Mouse (Mus musculus) c-Kit-positive CD71-negative TER-119-negative erythroid progenitor cells, embryonic 14.5 days (primary cell): ENCODE measurements around the gene Ap1g2.

Experiments used
- DNase-seq: peaks from one replicate; pipeline ENCODE4 v3.0.0-alpha.2; 2013; ENCODE audit warnings: low read depth

Gene Ap1g2

GRCm38 (mm10) chr14:55113975-55114645 lies 7.7 kb upstream of the Ap1g2 start:
- DNase-seq: no peak

GRCm38 (mm10) chr14:55113351-55113974 lies 7.1 kb upstream of the Ap1g2 start:
- DNase-seq: no peak

DNA sequence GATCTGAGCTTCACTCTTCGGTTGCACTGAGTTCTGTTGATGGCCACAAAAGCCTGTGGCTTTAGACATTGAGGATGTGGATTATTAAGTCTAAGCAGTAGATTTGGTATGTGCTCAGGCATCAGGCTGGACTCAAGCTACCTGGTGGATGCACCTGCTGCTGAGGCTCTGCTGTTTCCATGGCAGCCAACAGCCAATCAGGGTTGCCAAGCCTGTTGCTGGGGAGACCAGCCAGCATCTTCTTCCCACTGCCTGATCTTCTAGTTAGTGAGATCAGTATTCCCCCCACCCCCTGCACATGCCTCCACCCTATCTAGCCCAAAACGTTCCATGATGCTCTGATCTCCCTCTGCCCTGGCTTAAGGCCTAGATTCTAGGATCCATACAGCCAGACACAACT lies 5.3 kb upstream of the Ap1g2 start:
- DNase-seq: no peak

- no peak for DNase-seq
Measured at GRCm38 (mm10) chr14:55110076-55110475, 3.7 kb upstream of the Ap1g2 start.

- DNase-seq: no peak
Measured at GRCm38 (mm10) chr14:55109048-55109873, 2.9 kb upstream of the Ap1g2 start.

DNA sequence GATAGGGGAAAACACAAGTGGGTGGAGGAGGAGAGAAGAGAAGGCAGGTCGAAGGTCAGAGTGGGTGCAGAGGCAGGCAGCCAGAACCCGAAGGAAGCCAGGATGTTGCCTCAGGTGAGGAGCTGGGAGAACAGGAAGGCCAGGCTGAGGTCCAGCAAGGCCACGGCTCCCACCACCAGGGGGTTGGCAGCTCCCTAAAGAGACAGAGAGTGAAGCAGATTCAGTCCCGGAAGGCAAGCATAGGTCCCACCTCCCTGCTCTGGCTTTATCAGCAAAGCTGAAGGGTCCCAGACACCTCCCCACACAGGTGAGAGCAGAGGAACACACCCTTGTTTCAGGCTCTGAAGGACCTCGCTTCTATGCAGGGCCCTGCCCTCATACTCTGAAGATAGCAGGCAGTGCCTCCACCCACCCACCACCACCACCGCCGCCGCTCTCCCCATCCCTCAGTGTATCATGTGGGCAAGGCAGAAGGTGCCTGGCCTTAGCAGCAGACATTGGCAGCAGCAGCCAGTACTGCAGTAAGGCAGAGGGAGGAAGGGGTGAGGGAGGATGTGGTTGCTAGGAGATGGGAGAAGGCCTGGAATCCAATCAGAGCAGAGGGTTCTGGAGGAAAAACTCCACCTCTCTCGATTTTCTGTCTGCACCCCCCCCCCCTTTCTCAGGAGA lies 1.9 kb upstream of the Ap1g2 start:
- no peak for DNase-seq

- no peak for DNase-seq
Measured at GRCm38 (mm10) chr14:55106990-55107389, 597 bp upstream of the Ap1g2 start.

- no peak for DNase-seq
Measured at GRCm38 (mm10) chr14:55105386-55105785, 1.0 kb downstream of the Ap1g2 start.

DNA sequence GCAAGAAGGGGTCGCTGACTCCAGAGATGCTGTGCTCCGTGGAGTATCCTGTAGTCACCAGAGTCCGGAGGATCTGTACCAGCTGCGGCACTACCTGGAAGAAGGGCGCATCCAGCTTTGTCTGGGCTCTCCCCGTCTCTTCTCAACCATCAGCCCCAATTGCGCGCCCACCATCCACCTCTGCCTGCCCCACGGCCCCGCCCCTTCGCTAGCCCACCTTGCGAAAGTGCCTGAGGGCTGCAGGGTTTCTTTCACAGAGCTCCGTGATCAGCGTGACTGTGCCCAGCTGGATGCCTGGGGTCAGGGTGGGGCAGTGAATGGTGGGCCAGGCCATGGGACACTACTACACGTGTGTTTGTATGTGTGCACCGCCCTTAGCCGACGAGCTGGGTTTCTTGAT lies 2.0 kb downstream of the Ap1g2 start:
- no peak for DNase-seq

- no peak for DNase-seq
Measured at GRCm38 (mm10) chr14:55102253-55102785, 4.1 kb downstream of the Ap1g2 start.

DNA sequence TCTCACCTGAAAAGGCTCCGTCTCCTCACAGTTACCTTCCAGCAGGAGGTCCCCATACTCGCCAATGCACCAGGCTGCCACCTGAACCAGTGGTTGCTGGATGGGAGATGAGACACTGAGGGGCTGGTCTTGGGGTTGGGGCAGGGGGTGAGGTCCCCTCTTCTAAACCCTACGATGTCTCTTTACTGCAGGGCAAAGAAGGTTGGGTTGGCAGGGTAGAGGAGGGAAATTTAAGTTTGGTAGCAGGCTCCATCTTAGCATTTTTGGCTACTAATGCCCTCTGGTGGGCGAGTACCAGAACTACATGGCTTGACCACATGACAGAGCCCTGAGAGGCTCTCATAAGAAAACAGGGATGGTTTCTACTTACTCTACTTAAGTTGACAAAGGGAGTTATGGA lies 4.8 kb downstream of the Ap1g2 start:
- DNase-seq: no peak

- DNase-seq: peak; percentile 62
Measured at GRCm38 (mm10) chr14:55098067-55098466, 8.3 kb downstream of the Ap1g2 start.

GRCm38 (mm10) chr14:55097646-55098045 lies 8.7 kb downstream of the Ap1g2 start:
- DNase-seq: no peak

DNA sequence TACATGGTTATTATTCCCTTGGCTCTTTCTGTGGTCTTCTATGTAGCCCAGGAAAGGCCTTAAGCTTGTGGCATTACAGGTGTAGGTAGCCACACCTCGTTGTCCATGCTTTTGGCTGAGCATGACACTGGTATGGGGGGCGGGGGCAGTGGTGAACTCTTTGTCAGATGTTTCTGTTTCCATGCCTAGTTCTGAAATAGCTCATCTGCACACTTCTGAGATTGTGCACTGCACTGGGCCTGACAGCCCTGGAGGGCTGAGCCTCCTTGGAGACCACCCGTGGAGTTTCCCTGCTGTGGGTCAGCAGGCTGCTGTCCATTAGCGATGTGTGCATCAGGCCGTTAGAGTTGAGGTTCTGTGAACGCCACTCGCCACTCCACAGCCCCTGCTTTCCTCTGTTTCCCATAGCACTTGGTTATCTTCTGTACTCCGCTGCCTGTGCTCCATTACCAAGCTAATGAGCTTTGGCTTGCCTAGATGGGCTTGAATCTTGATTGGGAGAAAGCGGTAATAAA lies 9.8 kb downstream of the Ap1g2 start:
- DNase-seq: no peak

DNA sequence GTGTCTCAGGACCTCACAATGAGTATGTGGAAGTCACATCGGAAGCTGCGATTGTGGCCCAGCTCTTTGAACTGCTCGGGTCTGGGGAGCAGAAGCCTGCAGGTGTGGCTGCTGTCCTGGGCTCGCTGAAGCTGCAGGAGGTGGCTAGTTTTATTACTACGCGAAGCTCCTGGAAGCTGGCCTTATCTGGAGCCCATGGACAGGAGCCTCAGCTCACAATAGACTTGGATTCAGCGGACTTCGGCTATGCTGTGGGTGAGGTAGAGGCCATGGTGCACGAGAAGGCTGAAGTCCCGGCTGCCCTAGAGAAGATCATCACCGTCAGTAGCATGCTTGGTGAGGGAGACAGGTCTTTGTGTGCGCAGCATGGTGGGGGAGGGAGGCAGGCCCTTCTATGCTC lies 10.7 kb downstream of the Ap1g2 start:
- no peak for DNase-seq

DNA sequence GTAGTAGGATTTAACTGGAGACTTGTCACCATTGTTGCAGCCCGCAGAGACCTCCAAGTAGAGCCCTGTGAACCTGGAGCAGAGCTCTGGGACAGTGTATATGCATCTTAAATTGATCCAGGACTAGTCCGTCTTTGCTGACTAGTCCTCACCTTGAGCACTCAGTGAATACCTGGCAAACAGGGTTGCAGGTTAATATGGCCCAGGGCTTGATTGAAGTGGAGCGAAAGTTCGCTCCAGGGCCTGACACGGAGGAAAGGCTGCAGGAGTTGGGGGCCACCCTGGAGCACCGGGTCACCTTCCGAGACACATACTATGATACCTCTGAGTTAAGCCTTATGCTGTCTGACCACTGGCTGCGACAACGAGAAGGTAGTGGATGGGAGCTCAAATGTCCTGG lies 11.1 kb downstream of the Ap1g2 start:
- no peak for DNase-seq

DNA sequence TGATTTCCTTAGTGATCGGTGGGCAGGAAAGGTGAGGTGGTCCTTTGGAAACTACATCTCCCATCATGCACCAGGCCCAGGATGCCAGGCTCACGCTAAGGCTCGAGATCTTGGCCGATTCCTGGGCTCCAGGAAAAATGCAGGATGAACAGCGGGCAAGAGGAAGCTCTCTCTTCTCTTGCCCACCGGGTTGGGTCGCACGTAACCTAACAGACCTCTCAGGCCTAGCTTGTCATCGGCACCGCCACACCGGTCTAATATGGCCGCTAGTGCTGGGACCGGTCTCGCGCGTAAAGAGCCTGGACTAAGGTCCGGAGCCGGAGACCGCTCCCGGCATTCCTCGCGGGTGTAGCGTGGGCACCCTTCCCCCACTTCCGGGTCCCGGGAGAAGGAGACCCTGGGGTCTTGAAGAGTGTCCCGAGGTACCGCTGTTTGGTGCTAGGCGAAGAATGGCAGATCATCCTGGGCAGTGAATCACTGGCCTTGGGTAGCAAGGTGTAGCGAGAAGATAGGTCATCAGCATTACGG lies 11.6 kb downstream of the Ap1g2 start, which contains the start of gene Thtpa:
TSS of gene Thtpa (plus strand) at position 81 of the 528 bp plus-strand sequence.
- peak; percentile 56 for DNase-seq

DNA sequence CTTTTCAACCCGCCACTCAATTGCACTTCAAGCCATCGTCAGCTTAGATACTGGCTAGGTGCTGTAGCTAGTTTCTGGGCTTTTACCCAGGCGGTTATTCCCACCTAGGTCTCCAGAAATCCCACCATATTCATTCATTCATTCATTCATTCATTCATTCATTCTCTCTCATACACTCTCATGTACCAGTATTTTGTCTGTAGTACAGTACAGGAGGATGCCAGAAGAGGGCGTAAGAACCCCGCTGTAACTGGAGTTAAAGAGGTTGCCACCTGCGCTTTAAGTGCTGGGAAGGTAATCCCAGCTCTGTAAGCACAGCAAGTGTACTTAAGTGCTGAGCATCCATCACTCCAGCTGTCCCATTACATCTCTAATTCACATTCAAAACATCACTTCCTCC lies 12.5 kb downstream of the Ap1g2 start:
- no peak for DNase-seq

DNA sequence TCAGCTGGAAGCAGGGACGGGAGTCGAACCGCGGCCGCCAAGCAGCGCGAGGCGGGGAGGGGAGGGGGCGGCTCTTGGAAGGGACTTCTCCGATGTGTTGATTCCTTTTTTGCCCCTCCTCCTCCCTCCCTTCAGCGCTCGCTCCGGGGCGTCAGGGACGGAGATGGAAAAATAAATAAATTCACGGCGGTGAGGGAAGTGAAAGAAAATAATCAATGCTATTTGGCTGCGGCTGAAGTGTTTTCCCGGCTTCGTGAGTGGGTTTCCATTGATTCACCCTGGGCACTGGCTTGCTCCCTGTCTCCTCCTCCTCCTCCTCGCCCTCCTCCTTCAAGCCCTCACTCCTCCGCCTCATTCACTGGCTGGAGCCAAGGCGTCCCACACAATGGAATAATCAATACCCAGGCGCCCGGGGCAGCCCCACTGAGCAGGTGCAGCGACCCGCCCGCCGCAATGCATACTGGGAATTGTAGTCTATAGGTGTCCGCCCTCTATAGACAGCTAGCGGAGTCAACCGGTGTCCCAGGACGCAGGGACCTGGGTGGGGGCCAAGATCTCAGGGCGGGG lies 14.3 kb downstream of the Ap1g2 start, which contains the start of gene Zfhx2:
TSS of gene Zfhx2 (minus strand) at position 314 of the 567 bp plus-strand sequence.
- DNase-seq: peak; percentile 85

DNA sequence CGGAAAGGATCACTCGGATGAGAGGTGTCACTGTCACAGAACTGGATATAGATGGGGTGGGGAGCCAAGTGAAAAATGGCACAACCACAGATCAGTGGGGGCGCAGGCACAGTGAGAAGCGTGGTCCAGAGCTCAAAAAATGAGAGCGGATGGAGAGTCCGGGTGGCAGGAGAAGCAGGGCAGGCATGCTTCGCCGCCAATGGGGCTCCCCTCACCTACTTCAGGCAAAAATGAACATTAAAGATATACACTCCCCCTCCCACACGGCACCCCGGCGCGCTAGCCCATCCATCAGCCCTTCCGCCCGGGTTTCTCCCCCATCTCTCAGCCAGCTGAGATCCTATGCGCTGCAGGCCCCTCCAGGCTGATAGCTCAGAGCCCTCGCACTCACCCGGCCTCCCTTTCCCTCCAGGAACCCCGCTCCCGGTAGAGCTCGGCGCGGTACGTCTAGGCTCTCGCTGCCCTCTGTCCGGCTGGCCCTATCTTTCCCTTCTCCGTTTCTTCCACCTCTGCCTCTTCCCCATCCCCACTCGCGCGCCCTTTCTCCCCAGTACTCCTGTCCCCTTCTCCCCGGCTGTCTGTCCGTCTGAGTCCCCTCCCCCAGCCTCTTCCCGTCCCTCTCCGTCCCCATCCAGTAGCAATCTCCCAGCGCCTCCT lies 15.1 kb downstream of the Ap1g2 start:
- DNase-seq: no peak
